Mouse (Mus musculus): ENCODE data around the gene Nf2. TPM values are rescaled to one million over a fixed set of nuclear protein-coding genes. Genes with fewer than 3 reads are reported as not detected.
A peak's percentile ranks its signal among the peaks of the same experiment; 100 is the strongest.

Nf2 gene
- polyA plus RNA-seq, 1 experiment from 2014 or later, result 16.7 TPM

DNA sequence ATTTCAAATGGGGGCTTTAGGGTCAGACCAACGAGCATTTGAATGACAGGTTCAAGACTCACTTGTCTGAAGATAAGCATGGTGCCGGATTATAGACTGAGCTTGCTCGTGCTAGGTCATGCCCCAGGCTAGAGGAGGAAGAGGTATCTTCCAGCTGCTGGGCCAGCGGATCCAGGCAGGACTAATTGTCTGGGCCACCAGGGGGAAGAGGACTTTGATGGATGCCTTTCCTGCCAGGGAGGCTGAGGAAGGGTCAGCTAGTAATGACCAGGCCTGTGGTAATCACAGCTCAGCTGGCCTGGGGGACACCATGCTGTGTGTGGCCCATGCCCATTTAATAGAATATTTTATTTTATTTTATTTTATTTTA is 91.6 kb downstream of the Nf2 start:
- no peak for ATAC-seq (ENCODE audit: low read depth)
- H3K4me3 ChIP-seq (replicated peaks), result no peak overlapping the region
- no peak for DNase-seq
- peaks cover 23% of the 10 kb centered on the region for H3K27me3 ChIP-seq
- H3K4me1 ChIP-seq (replicated peaks), result no peaks in the 10 kb centered on the region
- H3K36me3 ChIP-seq, result no peaks in the 10 kb centered on the region
- no peak overlapping the region for H3K4me2 ChIP-seq
- 30% methylated on average over 4 of the region's 4 CpGs for WGBS (ENCODE audit: insufficient replicate concordance)
- H3K9me3 ChIP-seq (replicated peaks), result no peaks in the 10 kb centered on the region
- H3K27ac ChIP-seq, result no peak overlapping the region
- no peak overlapping the region for H3K9ac ChIP-seq

DNA sequence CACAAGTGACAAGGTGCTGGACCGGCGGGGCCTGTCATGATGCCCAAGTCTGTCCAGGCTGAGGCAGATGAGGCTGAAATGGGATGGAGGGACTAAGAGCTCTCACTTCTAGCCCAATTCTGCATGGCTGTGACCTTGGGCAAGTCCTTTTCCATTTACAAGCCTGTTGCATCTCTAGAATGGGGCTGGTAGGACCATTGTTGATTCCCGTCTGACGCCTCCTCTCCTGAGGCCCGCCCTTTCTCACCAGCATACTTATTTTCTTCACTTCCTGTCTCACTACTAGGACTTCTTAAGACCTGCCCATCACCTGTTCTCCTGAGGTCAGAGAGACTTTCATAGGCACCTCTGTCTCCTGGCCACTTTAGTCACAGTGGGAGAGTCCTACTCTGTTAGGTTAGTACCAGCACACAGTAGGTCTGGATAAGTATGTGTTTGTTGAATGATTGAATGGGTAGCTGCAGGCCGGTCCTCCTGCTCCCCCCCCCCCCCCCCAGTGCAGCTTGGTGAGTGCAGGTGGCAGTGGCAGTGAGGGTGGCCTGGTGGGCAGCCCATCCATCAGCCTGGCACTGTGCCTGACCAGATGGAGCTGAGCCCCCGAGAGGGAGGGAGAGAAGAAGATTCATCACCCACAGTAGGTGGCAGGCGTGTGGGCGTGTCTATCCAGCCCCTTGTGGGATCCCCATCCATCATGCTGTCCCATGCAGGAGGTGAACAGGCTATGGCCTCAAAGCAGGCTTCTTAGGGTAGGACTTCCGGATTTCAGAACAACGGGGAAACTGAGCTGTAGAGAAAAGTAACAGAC is 92.2 kb downstream of the Nf2 start:
- no peak overlapping the region for H3K4me2 ChIP-seq
- no peak overlapping the region for H3K4me3 ChIP-seq (replicated peaks)
- H3K9ac ChIP-seq, result no peak overlapping the region
- 55% methylated on average over 11 of the region's 11 CpGs for WGBS (ENCODE audit: insufficient replicate concordance)
- H3K27ac ChIP-seq, result no peak overlapping the region
- H3K4me1 ChIP-seq (replicated peaks), result no peaks in the 10 kb centered on the region
- peaks cover 18% of the 10 kb centered on the region for H3K27me3 ChIP-seq
- DNase-seq (no peak), ATAC-seq (ENCODE audit: low read depth) (no peak)
- no peaks in the 10 kb centered on the region for H3K9me3 ChIP-seq (replicated peaks)
- H3K36me3 ChIP-seq, result no peaks in the 10 kb centered on the region

DNA sequence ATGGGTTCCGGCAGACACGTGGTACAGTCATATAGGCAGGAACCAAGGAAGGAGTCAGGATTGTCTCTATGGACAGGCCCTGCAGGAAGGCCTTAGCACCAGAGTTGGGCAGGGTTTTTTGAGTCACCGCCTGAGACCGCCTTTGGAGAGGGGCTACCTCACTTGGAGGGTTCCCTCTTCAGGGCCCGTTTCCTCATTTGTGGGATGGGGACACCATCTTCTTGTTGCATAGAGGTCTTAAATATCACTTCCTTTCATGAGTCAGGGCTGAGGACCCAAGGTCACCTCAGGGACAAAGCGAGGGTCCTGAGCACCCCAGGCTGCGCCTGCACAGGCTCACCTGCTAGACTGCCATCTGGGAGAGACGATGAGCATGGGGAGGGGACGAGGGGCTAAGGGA is 92.9 kb downstream of the Nf2 start:
- no peak overlapping the region for H3K9ac ChIP-seq
- no peaks in the 10 kb centered on the region for H3K4me1 ChIP-seq (replicated peaks)
- H3K9me3 ChIP-seq (replicated peaks), result no peaks in the 10 kb centered on the region
- H3K27me3 ChIP-seq, result peaks cover 17% of the 10 kb centered on the region
- H3K4me3 ChIP-seq (replicated peaks), result no peak overlapping the region
- no peak overlapping the region for H3K27ac ChIP-seq
- no peak overlapping the region for H3K4me2 ChIP-seq
- no peaks in the 10 kb centered on the region for H3K36me3 ChIP-seq
- ATAC-seq (ENCODE audit: low read depth) (no peak), DNase-seq (no peak)
- WGBS (ENCODE audit: insufficient replicate concordance), result 66% methylated on average over 9 of the region's 9 CpGs

DNA sequence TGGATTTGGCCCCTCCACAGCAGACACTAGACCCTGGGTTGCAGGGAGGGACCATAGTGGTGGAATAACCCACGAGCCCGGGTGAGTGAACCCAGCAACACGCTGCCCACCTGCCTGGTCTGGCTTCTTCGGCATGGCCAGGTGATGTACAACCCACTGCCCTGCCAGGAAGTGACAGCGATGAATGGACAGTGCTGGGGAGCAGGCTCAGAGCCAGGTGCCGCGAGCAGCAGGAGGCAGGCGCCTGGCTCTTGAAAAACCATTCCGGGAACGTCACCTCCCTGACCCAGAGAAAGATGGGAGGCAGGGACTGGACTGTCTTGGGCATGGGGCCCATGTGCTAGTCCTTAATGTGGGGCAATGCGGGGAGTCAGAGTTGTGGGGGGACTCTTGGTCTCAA is 94.5 kb downstream of the Nf2 start:
- no peak overlapping the region for H3K27ac ChIP-seq
- H3K36me3 ChIP-seq, result no peaks in the 10 kb centered on the region
- no peak for ATAC-seq (ENCODE audit: low read depth)
- DNase-seq, result no peak
- no peak overlapping the region for H3K9ac ChIP-seq
- 68% methylated on average over 11 of the region's 11 CpGs for WGBS (ENCODE audit: insufficient replicate concordance)
- H3K27me3 ChIP-seq, result peaks cover 20% of the 10 kb centered on the region
- H3K4me1 ChIP-seq (replicated peaks), result no peaks in the 10 kb centered on the region
- H3K4me2 ChIP-seq, result no peak overlapping the region
- H3K4me3 ChIP-seq (replicated peaks), result no peak overlapping the region
- H3K9me3 ChIP-seq (replicated peaks), result no peaks in the 10 kb centered on the region

DNA sequence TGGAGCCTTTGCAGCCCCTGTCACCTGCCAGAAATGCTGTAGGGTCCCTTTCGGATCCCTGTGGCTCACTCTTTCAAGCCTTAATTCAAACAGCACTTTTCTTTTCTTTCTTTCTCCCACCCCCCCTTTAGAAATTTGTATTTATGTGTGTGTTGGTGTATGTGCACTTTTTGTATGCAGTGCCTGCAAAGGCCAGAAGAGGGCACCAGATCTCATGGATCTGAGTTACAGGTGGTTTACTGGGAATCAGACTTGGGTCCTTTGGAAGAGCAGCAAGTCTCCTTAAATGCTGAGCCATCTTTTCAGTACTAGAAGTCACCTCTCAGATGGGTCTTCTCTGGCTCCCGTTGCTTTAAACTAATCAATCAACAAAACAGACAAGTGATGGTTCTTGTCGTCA is 95.3 kb downstream of the Nf2 start:
- ATAC-seq (ENCODE audit: low read depth), result no peak
- no peaks in the 10 kb centered on the region for H3K36me3 ChIP-seq
- DNase-seq, result no peak
- no peak overlapping the region for H3K9ac ChIP-seq
- no peak overlapping the region for H3K27ac ChIP-seq
- H3K4me3 ChIP-seq (replicated peaks), result no peak overlapping the region
- no peaks in the 10 kb centered on the region for H3K4me1 ChIP-seq (replicated peaks)
- WGBS (ENCODE audit: insufficient replicate concordance), result 75% methylated on average over 3 of the region's 3 CpGs
- H3K4me2 ChIP-seq, result no peak overlapping the region
- H3K9me3 ChIP-seq (replicated peaks), result no peaks in the 10 kb centered on the region
- peaks cover 28% of the 10 kb centered on the region for H3K27me3 ChIP-seq

DNA sequence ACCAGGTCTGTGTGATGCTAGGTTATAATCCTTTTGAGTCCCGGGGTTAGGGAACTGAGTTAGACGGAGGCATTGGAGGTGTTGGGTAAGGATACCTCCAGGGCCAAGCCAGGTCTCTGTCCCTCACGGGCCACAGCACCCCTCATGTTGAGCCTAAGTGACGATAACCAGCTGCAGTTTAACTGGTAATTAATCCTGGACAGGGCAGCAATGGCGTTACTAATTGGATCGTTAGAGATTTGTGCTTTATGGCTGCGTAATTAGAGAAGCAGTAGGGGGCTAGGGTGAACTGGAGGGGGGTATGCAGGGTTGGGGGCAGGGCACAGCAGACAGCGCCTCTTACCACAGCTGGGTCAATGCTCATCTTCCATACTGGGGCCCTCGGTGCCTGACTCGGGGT is 96.5 kb downstream of the Nf2 start:
- no peak overlapping the region for H3K4me3 ChIP-seq (replicated peaks)
- WGBS (ENCODE audit: insufficient replicate concordance), result 47% methylated on average over 10 of the region's 10 CpGs
- no peaks in the 10 kb centered on the region for H3K4me1 ChIP-seq (replicated peaks)
- ATAC-seq (ENCODE audit: low read depth) (no peak), DNase-seq (no peak)
- H3K9ac ChIP-seq, result no peak overlapping the region
- H3K4me2 ChIP-seq, result no peak overlapping the region
- no peak overlapping the region for H3K27ac ChIP-seq
- no peaks in the 10 kb centered on the region for H3K9me3 ChIP-seq (replicated peaks)
- H3K36me3 ChIP-seq, result no peaks in the 10 kb centered on the region
- peaks cover 40% of the 10 kb centered on the region for H3K27me3 ChIP-seq

DNA sequence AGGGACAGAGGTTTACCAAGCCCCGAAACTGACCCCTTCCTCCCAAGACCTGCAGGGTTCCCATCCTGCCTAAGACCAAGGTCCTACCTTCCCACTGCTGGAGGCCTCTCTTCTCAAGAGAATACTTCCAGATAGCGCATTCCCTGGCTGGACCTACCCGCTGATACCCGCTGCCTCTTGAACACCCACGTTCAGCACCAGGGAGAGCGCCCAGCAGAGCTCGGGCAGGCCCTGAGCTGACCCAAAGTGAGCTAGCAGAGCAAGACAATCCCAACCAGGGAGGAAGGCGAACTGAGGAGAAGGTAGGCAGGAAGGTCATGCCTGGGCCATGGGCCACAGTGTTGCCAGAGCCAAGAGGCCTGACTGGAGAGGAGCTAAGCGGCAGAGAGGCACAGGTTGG is 99.1 kb downstream of the Nf2 start:
- peaks cover 66% of the 10 kb centered on the region for H3K27me3 ChIP-seq
- H3K9me3 ChIP-seq (replicated peaks), result no peaks in the 10 kb centered on the region
- H3K4me3 ChIP-seq (replicated peaks), result no peak overlapping the region
- 4% methylated on average over 9 of the region's 9 CpGs for WGBS (ENCODE audit: insufficient replicate concordance)
- no peaks in the 10 kb centered on the region for H3K36me3 ChIP-seq
- H3K4me2 ChIP-seq, result no peak overlapping the region
- no peak overlapping the region for H3K9ac ChIP-seq
- DNase-seq (peak; percentile 47), ATAC-seq (ENCODE audit: low read depth) (no peak)
- H3K27ac ChIP-seq, result no peak overlapping the region
- H3K4me1 ChIP-seq (replicated peaks), result peaks cover 7% of the 10 kb centered on the region

DNA sequence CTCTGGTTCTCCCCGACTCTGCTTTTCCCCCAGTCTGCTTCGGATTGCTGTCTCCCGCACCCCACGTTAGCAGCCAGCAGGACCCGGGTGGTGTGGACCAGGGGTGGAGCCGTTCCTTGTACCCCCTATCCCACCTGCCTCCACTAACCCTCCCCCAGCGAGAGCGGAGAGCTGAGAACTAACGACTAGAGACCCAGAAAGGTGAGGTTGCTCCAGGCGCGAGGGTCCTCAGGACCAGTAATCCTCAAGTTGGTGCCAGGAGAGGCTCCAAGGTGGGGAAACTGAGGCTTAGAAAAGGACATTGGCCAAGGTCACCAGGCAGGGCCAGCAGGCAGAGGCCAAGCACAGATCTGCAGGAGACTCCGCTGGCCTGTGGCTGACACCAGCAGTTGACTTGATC is 102.1 kb downstream of the Nf2 start:
- Histone ChIP-seq H3K9me3 (replicated peaks) (no peaks in the 10 kb centered on the region), H3K27ac (no peak overlapping the region), H3K9ac (no peak overlapping the region), H3K4me1 (replicated peaks) (peaks cover 7% of the 10 kb centered on the region), H3K4me3 (replicated peaks) (peak overlapping the region; percentile 48), H3K36me3 (no peaks in the 10 kb centered on the region), H3K4me2 (peak overlapping the region; percentile 62), H3K27me3 (peaks cover 96% of the 10 kb centered on the region)
- no peak for DNase-seq
- WGBS (ENCODE audit: insufficient replicate concordance), result 4% methylated on average over 12 of the region's 12 CpGs
- no peak for ATAC-seq (ENCODE audit: low read depth)

DNA sequence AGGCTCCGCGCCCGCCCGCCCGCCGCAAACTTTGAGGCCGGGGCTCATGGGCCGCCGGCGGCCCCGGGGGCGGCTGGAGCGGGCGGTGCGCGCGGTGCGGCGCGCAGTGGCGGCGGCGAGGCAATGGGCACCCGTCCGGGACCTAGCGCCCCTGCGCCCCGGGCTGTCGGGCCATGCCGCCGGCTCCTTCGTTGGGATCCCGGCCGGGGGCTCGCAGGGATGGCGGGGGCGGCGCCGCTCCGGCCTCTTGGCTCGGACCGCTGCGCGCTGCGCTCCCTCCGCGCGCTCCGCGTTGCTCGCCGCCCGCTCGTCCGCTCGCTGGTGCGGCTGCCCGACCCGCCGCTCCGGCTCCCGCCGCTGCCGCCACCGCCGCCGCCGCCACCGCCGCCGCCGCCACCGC is 102.6 kb downstream of the Nf2 start, which contains the start of gene Cabp7:
Gene Cabp7 (minus strand): TSS at position 46 of the 400 bp plus-strand sequence.
- ATAC-seq (ENCODE audit: low read depth), result no peak
- Histone ChIP-seq H3K4me2 (peak within 1 kb of the TSS; percentile 62), H3K9ac (no peak within 1 kb of the TSS)

DNA sequence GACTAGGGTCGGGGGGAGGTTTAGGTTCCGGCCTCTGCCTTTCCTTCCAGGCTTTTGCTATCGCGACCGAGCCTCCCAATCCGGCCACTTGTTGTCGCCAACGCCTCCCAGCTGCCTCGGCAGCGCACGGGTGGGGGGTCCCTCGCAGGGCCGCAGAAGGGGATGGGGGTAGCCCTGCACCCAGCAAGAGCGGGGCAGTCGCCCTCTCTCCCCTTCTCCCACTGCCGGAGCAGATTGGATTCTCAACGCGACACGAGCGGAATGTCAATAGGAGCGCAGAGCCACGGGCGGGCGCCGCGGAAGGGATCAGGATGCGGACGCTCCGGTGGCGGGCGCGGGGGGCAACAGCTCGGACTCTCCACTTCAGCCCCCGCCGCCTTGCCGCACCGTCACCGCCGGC is 103.4 kb downstream of the Nf2 start:
- Histone ChIP-seq H3K27me3 (peaks cover 93% of the 10 kb centered on the region), H3K9ac (no peak overlapping the region), H3K4me2 (peak overlapping the region; percentile 62), H3K9me3 (replicated peaks) (no peaks in the 10 kb centered on the region), H3K4me3 (replicated peaks) (peak overlapping the region; percentile 48), H3K4me1 (replicated peaks) (peaks cover 7% of the 10 kb centered on the region), H3K36me3 (no peaks in the 10 kb centered on the region), H3K27ac (no peak overlapping the region)
- ATAC-seq (ENCODE audit: low read depth) (no peak), DNase-seq (no peak)
- 3% methylated on average over 39 of the region's 39 CpGs for WGBS (ENCODE audit: insufficient replicate concordance)

More for the DNA sequence above, 102.6 kb downstream of the Nf2 start, which contains the start of gene Cabp7:
- Histone ChIP-seq H3K4me3 (replicated peaks) (peak within 1 kb of the TSS; percentile 48), H3K27me3 (peaks cover 98% of the 10 kb centered on the region), H3K9me3 (replicated peaks) (no peaks in the 10 kb centered on the region), H3K36me3 (no peaks in the 10 kb centered on the region), H3K4me1 (replicated peaks) (peaks cover 7% of the 10 kb centered on the region), H3K27ac (no peak within 1 kb of the TSS)
- WGBS (ENCODE audit: insufficient replicate concordance), result 0% methylated on average over 36 of the region's 73 CpGs
- DNase-seq, result no peak

DNA sequence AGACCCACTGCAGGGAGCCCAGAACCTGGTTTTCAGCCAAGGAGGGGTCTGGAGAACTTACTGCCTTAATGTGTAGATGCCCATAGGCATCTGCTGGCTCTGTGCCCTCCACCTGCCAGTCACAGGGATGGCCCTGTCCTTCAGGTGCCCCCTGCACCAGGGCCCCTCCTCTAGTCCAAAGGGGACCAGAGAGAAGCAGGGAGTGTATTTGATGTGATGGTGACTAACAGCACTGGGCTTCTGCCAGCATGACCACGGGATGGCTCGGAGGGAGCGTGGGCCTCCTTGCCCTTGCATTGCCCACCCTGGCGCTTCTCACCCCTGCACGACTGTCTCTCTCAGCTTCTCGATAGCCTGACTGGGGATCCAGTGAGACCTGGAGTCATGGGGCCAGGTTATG is 104.6 kb downstream of the Nf2 start:
- H3K36me3 ChIP-seq, result no peaks in the 10 kb centered on the region
- no peak overlapping the region for H3K9ac ChIP-seq
- ATAC-seq (ENCODE audit: low read depth) (no peak), DNase-seq (no peak)
- H3K27me3 ChIP-seq, result peaks cover 80% of the 10 kb centered on the region
- no peak overlapping the region for H3K27ac ChIP-seq
- H3K9me3 ChIP-seq (replicated peaks), result no peaks in the 10 kb centered on the region
- no peak overlapping the region for H3K4me2 ChIP-seq
- no peak overlapping the region for H3K4me3 ChIP-seq (replicated peaks)
- WGBS (ENCODE audit: insufficient replicate concordance), result 60% methylated on average over 6 of the region's 6 CpGs
- peaks cover 12% of the 10 kb centered on the region for H3K4me1 ChIP-seq (replicated peaks)

DNA sequence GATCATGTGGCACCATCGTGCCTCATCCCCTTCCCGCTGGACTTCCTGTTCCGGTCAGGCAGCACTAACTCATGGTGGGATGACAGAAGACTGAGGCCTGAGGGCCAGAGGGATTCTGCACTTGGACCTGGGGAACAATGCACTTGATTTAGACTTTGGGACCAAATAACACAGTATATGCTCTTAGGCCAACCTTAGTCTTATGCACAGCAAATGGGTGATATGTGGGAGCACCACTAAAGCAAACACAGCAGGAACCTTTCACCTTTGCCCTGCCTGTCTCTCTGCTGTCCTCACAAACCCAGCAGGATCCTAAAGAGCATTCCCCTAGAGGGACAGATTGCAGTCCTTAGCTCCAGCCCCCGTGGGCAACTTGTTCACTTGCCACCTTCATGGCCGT is 108.6 kb downstream of the Nf2 start:
- H3K4me2 ChIP-seq, result no peak overlapping the region
- H3K4me1 ChIP-seq (replicated peaks), result peaks cover 5% of the 10 kb centered on the region; the same call in 1 of the 2 replicates
- DNase-seq (no peak), ATAC-seq (ENCODE audit: low read depth) (peak; percentile 55)
- H3K9ac ChIP-seq, result no peak overlapping the region
- H3K27me3 ChIP-seq, result peaks cover 41% of the 10 kb centered on the region
- WGBS (ENCODE audit: insufficient replicate concordance), result 37% methylated on average over 5 of the region's 5 CpGs
- H3K4me3 ChIP-seq (replicated peaks), result no peak overlapping the region
- no peak overlapping the region for H3K27ac ChIP-seq
- H3K36me3 ChIP-seq, result no peaks in the 10 kb centered on the region
- no peaks in the 10 kb centered on the region for H3K9me3 ChIP-seq (replicated peaks)
